Mouse (Mus musculus) midbrain, embryonic 15.5 days (tissue): ENCODE measurements around the gene Coro2a. TPM values are rescaled to one million over a fixed set of nuclear protein-coding genes. Genes with fewer than 3 reads are reported as not detected.
"Not testable (repeated sequence)": the region's sequence is repeated elsewhere in the genome, so short reads cannot be mapped to it uniquely, and the experiment has no call there.

Experiments used
- ATAC-seq: fragments of 200-750 bp; cut with Nextera tagmentation; replicated peaks from 2 replicates; pipeline ENCODE4 v1.8.0; 2017; ENCODE audit warnings: moderate TSS enrichment
- H3K27ac ChIP-seq: fragments of 300-500 bp; sonication (generic); 2 replicates; pipeline ENCODE4 v1.5.1; 2015; ENCODE audit warnings: mild to moderate bottlenecking, inconsistent platforms
- H3K27me3 ChIP-seq: fragments of 300-500 bp; sonication (generic); replicated peaks from 2 replicates; pipeline ENCODE4 v1.6.1; 2015; ENCODE audit warnings: inconsistent platforms
- H3K36me3 ChIP-seq: fragments of 300-500 bp; sonication (generic); replicated peaks from 2 replicates; pipeline ENCODE4 v1.6.1; 2015; ENCODE audit warnings: inconsistent platforms
- H3K4me1 ChIP-seq: fragments of 300-500 bp; sonication (generic); 2 replicates; pipeline ENCODE4 v1.6.1; 2015; ENCODE audit warnings: inconsistent platforms
- H3K4me2 ChIP-seq: fragments of 300-500 bp; sonication (generic); 2 replicates; pipeline ENCODE4 v1.6.1; 2015; ENCODE audit warnings: inconsistent platforms, mild to moderate bottlenecking, moderate library complexity
- H3K4me3 ChIP-seq: fragments of 300-500 bp; sonication (generic); 2 replicates; pipeline ENCODE4 v1.5.1; 2015; ENCODE audit warnings: mild to moderate bottlenecking, inconsistent platforms
- H3K9ac ChIP-seq: fragments of 300-500 bp; sonication (generic); 2 replicates; pipeline ENCODE4 v1.6.1; 2015; ENCODE audit warnings: mild to moderate bottlenecking, inconsistent platforms
- H3K9me3 ChIP-seq: fragments of 300-500 bp; sonication (generic); 2 replicates; pipeline ENCODE4 v1.6.1; 2016; ENCODE audit warnings: inconsistent platforms
- WGBS: fragments of 180-500 bp; shearing (Covaris S2); methylation state at CpG from one replicate; pipeline ENCODE4 v1.1.7; 2015; ENCODE audit warnings: mixed read lengths; 5-methylcytosine and 5-hydroxymethylcytosine counted together
- polyA plus RNA-seq: library from polyadenylated mRNA; unstranded; fragments of >200 nt; fragmentation: Nextera tagmentation; extraction: Ambion mirVana; gene quantifications from 2 replicates; pipeline ENCODE4 v1.2.1, GENCODE M21; 2015

Coro2a gene
- polyA plus RNA-seq, 1 experiment from 2014 or later: 6.8 TPM

GRCm38 (mm10) chr4:46605451-46605850, 3.4 kb upstream of the Coro2a start:
- Histone ChIP-seq H3K9me3 (no peaks in the 10 kb centered on the region), H3K4me1 (peaks cover 6% of the 10 kb centered on the region), H3K9ac (no peak overlapping the region), H3K4me2 (no peak overlapping the region), H3K27me3 (peaks cover 3% of the 10 kb centered on the region), H3K36me3 (no peaks in the 10 kb centered on the region), H3K27ac (no peak overlapping the region), H3K4me3 (no peak overlapping the region)
- 59% methylated on average over 11 of the region's 11 CpGs for WGBS
- no peak for ATAC-seq

- Histone ChIP-seq H3K4me1 (peaks cover 10% of the 10 kb centered on the region), H3K27ac (no peak overlapping the region), H3K36me3 (no peaks in the 10 kb centered on the region), H3K4me3 (no peak overlapping the region), H3K9me3 (no peaks in the 10 kb centered on the region), H3K27me3 (peaks cover 7% of the 10 kb centered on the region), H3K9ac (no peak overlapping the region), H3K4me2 (no peak overlapping the region)
- no peak for ATAC-seq
- WGBS: 58% methylated on average over 7 of the region's 7 CpGs
These were observed 702 bp upstream of the Coro2a start for GRCm38 (mm10) chr4:46602704-46603103.

GRCm38 (mm10) chr4:46601258-46601843, 651 bp downstream of the Coro2a start:
- peaks cover 7% of the 10 kb centered on the region for H3K27me3 ChIP-seq
- H3K9ac ChIP-seq: peak overlapping the region; percentile 66
- peak overlapping the region; percentile 56 for H3K4me3 ChIP-seq
- H3K27ac ChIP-seq: 0 out of 2 replicates have a peak overlapping the region, but pooled peaks have one; percentile 2
- WGBS: under 1% methylated on average over 45 of the region's 52 CpGs
- peak; percentile 62 for ATAC-seq
- H3K4me2 ChIP-seq: peak overlapping the region; percentile 71
- peaks cover 10% of the 10 kb centered on the region for H3K4me1 ChIP-seq
- no peaks in the 10 kb centered on the region for H3K36me3 ChIP-seq
- no peaks in the 10 kb centered on the region for H3K9me3 ChIP-seq

DNA sequence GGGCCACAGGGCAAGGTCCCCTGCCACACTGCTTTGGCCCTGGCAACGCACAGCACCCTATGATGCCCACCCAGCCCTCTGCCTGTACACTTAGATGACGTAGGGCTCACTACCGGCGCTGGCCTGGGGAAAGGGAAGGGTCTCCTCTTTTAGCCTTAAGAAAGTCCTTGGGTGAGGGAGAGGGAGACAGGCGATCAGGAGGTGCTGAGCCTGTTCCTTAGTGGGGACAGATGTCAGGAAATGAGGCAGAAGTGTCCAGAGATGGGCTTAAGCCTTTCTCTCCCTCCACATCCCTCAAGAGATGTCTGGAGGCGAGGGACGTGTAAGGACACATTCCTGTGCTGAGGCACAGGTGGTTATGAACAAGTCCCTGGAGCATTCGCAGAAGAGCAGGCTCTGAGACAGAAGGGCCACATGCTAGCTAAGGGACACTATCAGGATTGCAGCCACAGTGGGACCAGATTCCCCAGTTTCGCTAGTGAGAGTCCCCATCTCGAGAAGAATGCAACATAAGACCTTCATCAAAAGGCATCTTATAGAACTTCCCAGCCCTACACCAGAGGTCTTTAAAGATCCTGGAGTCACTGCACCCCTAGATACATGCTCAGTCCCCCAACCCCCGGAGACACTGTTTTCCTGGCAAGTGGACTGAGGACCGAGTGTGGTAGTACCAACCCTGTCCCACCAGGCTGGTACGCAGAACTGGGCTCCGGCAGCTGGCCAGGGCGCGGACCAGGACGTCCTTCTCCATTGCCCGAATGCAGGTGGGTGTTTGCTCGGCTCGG, 1.3 kb downstream of the Coro2a start:
- H3K4me3 ChIP-seq: peak overlapping the region; percentile 56
- H3K4me1 ChIP-seq: peaks cover 10% of the 10 kb centered on the region
- 41% methylated on average over 20 of the region's 20 CpGs for WGBS
- H3K9me3 ChIP-seq: no peaks in the 10 kb centered on the region
- H3K27ac ChIP-seq: no peak overlapping the region
- H3K27me3 ChIP-seq: peaks cover 7% of the 10 kb centered on the region
- peak overlapping the region; percentile 71 for H3K4me2 ChIP-seq
- no peaks in the 10 kb centered on the region for H3K36me3 ChIP-seq
- H3K9ac ChIP-seq: peak overlapping the region; percentile 66
- ATAC-seq: no peak; the same call in 1 of the 2 replicates

GRCm38 (mm10) chr4:46599609-46600008, 2.4 kb downstream of the Coro2a start:
- H3K4me1 ChIP-seq: peaks cover 10% of the 10 kb centered on the region
- not testable (repeated sequence) for H3K4me3 ChIP-seq, H3K9me3 ChIP-seq, H3K27ac ChIP-seq, ATAC-seq, H3K9ac ChIP-seq, H3K27me3 ChIP-seq, H3K36me3 ChIP-seq, H3K4me2 ChIP-seq
- 84% methylated on average over 12 of the region's 12 CpGs for WGBS

DNA sequence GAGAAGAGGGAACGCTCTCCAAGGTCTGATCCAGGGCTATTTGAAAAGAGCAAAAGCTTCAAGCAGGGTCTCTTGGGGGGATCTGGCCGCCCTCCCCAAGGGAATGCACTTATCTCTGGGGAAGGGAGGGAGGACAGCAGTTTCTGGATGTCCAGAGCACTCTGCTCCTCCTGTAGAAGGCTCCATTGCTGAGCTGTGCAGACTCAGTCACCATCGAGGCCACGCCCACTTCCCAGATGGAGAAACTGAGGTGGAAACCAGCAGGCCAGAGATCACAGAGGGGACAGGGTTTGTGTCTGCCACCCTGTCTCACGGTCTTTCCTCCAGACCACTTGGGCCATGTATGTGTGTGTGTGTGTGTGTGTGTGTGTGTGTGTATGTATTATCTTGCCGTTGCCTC, 3.0 kb downstream of the Coro2a start:
- Histone ChIP-seq H3K27me3 (peaks cover 7% of the 10 kb centered on the region), H3K9me3 (no peaks in the 10 kb centered on the region), H3K27ac (no peak overlapping the region), H3K4me1 (peaks cover 10% of the 10 kb centered on the region), H3K36me3 (no peaks in the 10 kb centered on the region), H3K4me3 (no peak overlapping the region), H3K9ac (no peak overlapping the region), H3K4me2 (no peak overlapping the region)
- 77% methylated on average over 6 of the region's 6 CpGs for WGBS
- ATAC-seq: no peak

GRCm38 (mm10) chr4:46598111-46598510, 3.9 kb downstream of the Coro2a start:
- H3K9ac ChIP-seq: no peak overlapping the region
- H3K4me1 ChIP-seq: peaks cover 10% of the 10 kb centered on the region
- no peaks in the 10 kb centered on the region for H3K9me3 ChIP-seq
- no peak for ATAC-seq
- WGBS: 67% methylated on average over 10 of the region's 10 CpGs
- H3K36me3 ChIP-seq: no peaks in the 10 kb centered on the region
- no peak overlapping the region for H3K4me2 ChIP-seq
- H3K27ac ChIP-seq: no peak overlapping the region
- no peak overlapping the region for H3K4me3 ChIP-seq
- peaks cover 7% of the 10 kb centered on the region; the same call in 1 of the 2 replicates for H3K27me3 ChIP-seq

DNA sequence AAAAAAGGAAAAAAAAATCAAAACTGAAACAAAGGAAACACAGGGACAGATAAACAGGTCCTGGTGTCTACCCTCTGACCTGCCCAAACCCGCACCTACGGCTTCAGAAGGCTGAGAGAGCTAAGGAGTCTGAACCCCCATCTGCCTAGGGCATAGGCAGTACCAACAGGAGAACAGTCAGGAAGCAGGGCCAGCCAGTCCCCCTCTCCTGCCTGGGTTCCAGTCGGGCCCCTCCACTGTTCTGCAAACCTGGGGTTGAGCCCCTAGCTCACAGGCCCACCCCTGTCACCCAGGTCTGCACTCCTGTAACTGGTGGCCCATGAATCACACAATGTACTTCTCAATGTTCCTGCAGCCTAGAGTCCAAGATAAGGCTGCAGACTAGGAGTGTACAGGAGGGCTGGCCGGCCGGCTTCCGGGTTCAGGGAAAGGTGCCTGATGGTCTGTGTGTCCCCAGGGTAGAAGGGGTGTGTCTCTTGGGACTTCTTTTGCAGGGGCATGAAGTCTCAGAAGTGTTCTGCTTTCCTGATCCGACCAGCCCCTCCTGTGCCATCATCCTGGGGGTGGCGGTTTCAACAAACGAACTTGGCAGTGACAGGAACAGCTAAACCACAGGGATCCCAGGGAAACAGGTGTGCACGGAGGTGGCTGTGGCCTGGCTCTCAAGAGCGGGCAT, 4.6 kb downstream of the Coro2a start:
- no peak overlapping the region for H3K4me3 ChIP-seq
- H3K36me3 ChIP-seq: no peaks in the 10 kb centered on the region
- peaks cover 10% of the 10 kb centered on the region for H3K4me1 ChIP-seq
- H3K9me3 ChIP-seq: no peaks in the 10 kb centered on the region
- 77% methylated on average over 11 of the region's 11 CpGs for WGBS
- H3K4me2 ChIP-seq: no peak overlapping the region
- no peak overlapping the region for H3K9ac ChIP-seq
- peaks cover 7% of the 10 kb centered on the region; the same call in 1 of the 2 replicates for H3K27me3 ChIP-seq
- no peak overlapping the region for H3K27ac ChIP-seq
- ATAC-seq: no peak

DNA sequence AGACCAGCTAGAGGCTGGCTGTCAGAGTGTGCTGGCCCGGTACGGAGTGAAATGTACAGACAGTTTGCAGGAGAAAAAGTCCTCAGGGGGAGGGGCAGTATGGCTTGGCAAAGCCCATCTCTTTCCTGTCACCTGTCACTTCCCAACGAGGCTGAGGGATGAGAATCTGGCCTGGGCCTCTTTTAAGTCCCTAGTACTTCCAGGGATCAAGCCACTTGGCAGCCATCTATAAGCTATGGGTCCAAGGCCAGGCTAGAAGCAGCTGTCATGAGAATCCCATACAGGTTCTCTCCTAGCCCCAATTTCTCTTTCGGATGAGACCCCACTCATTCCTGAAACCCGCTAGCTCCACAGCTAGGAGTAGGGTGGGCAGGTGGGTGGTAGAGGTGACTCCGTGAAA, 5.6 kb downstream of the Coro2a start:
- Histone ChIP-seq H3K27ac (no peak overlapping the region), H3K4me1 (peaks cover 10% of the 10 kb centered on the region), H3K36me3 (no peaks in the 10 kb centered on the region), H3K4me3 (no peak overlapping the region), H3K27me3 (peaks cover 7% of the 10 kb centered on the region; the same call in 1 of the 2 replicates), H3K4me2 (no peak overlapping the region), H3K9ac (no peak overlapping the region), H3K9me3 (no peaks in the 10 kb centered on the region)
- WGBS: 83% methylated on average over 6 of the region's 6 CpGs
- ATAC-seq: no peak

- Histone ChIP-seq H3K27me3 (no peaks in the 10 kb centered on the region), H3K4me2 (no peak overlapping the region), H3K36me3 (no peaks in the 10 kb centered on the region), H3K4me1 (no peaks in the 10 kb centered on the region), H3K9ac (no peak overlapping the region), H3K4me3 (no peak overlapping the region), H3K9me3 (no peaks in the 10 kb centered on the region), H3K27ac (no peak overlapping the region)
- WGBS: 87% methylated on average over 5 of the region's 5 CpGs
- ATAC-seq: no peak
These were observed 7.9 kb downstream of the Coro2a start for GRCm38 (mm10) chr4:46594131-46594530.

GRCm38 (mm10) chr4:46593472-46593871, 8.5 kb downstream of the Coro2a start:
- H3K4me3 ChIP-seq: no peak overlapping the region
- no peaks in the 10 kb centered on the region for H3K9me3 ChIP-seq
- H3K27me3 ChIP-seq: no peaks in the 10 kb centered on the region
- no peak overlapping the region for H3K4me2 ChIP-seq
- no peak overlapping the region for H3K27ac ChIP-seq
- H3K36me3 ChIP-seq: no peaks in the 10 kb centered on the region
- no peak for ATAC-seq
- H3K9ac ChIP-seq: no peak overlapping the region
- no peaks in the 10 kb centered on the region for H3K4me1 ChIP-seq
- 57% methylated on average over 6 of the region's 6 CpGs for WGBS

DNA sequence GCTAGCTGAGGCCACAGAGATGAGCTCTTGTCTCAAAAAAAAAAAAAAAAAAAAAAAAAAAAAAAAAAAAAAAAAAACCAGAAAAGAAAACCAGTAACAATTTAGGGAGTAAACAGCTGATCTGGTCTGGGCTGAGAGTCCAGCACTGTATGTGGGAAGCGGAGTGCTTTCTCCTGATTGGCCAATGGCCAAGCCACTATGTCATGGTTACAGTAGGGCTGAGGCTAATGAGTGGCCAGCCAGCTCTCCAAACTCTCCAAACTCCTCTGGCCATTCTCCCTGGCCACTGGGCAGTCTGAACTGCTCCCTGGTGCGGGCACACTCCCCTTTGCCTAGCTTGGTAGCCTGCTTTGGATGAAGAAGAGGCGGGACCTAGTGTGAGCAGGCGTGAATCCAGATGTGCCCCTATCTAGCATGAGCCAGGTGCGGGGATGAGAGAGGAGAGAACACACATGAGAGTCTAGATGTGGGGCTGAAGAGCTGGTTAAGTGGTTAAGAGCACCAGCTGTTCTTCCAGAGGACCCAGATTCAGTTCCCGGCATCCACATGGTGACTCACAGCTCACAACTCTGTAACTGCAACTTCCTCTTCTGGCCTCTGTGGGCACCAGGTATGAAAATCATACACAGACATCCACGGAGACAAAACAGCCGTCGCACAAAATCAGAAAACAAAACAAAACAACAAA, 10.0 kb downstream of the Coro2a start:
- H3K36me3 ChIP-seq: no peaks in the 10 kb centered on the region
- H3K9ac ChIP-seq: no peak overlapping the region
- H3K27ac ChIP-seq: no peak overlapping the region
- no peaks in the 10 kb centered on the region for H3K9me3 ChIP-seq
- H3K27me3 ChIP-seq: no peaks in the 10 kb centered on the region
- H3K4me1 ChIP-seq: no peaks in the 10 kb centered on the region
- no peak for ATAC-seq
- no peak overlapping the region for H3K4me3 ChIP-seq
- 91% methylated on average over 9 of the region's 9 CpGs for WGBS
- H3K4me2 ChIP-seq: no peak overlapping the region
